Mouse (Mus musculus) heart, postnatal 0 days (tissue): ENCODE results near the gene Olfr441.

Source experiments
- CTCF ChIP-seq: IDR thresholded peaks from 2 replicates; pipeline ENCODE4 v1.5.1; 2016; ENCODE audit warnings: antibody characterized with exemption, control low read depth, low read depth
- EP300 ChIP-seq: IDR thresholded peaks from 2 replicates; pipeline ENCODE4 v1.6.1; 2016; ENCODE audit warnings: antibody characterized with exemption, low read depth

GRCm38 (mm10) chr6:43162982-43163381, 56.8 kb downstream of the Olfr441 start, which contains the start of gene Olfr437:
- TF ChIP-seq CTCF (no peak), EP300 (no peak)
